23 mouse cellular contexts compared by ENCODE assay signal in the genomic region with DNA sequence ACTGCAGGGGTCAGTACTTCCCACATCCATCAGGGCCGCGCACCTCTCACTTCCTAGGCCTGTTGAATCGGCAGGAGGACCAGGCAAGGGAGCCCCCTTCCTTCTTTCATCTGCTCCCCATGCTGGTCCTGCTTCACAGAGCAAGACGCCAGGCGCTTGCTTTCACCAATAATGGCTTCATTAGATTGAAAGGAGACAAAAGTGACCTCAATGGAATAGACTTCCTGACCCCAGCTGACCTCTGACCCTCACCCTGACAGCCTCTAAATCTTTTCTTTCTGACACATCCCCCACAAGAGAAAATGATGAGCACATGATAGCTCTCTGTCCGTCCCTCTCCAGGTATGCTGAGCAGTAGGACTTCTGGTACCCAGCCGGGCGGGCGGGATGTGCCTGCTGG. TPM values are rescaled to one million over a fixed set of nuclear protein-coding genes. Genes with fewer than 3 reads are reported as not detected.
"Had no signal": no experiment of that assay in that cellular context is flagged by ENCODE, and none has a peak within 500 bp of the region (broad histone marks: within the 10 kb centered on the region; RNA-seq: fewer than 3 reads in every experiment).

No protein-coding gene starts in this region.

- H3K9me3 ChIP-seq: midbrain, embryonic 13.5 days; midbrain, embryonic 15.5 days; neural tube, embryonic 12.5 days had no signal

- H3K27ac ChIP-seq: midbrain, embryonic 13.5 days; midbrain, embryonic 15.5 days; neural tube, embryonic 12.5 days had no signal

- H3K9ac ChIP-seq: lung, embryonic 14.5 days; midbrain, embryonic 13.5 days; midbrain, embryonic 15.5 days; neural tube, embryonic 12.5 days had no signal

- H3K4me2 ChIP-seq: lung, embryonic 14.5 days; midbrain, embryonic 11.5 days; midbrain, embryonic 13.5 days; midbrain, embryonic 15.5 days; neural tube, embryonic 12.5 days had no signal

- H3K4me3 ChIP-seq: midbrain, embryonic 13.5 days; midbrain, embryonic 15.5 days; neural tube, embryonic 12.5 days had no signal

- H3K36me3 ChIP-seq: midbrain, embryonic 13.5 days; midbrain, embryonic 15.5 days; neural tube, embryonic 12.5 days had no signal

- H3K27me3 ChIP-seq: midbrain, embryonic 13.5 days; midbrain, embryonic 15.5 days; neural tube, embryonic 12.5 days had no signal

- H3K4me1 ChIP-seq: midbrain, embryonic 13.5 days; midbrain, embryonic 15.5 days; neural tube, embryonic 12.5 days had no signal

- ATAC-seq: midbrain, embryonic 13.5 days; midbrain, embryonic 15.5 days had no signal

- DNase-seq: lung, adult 18-20 months; lung, embryonic 14.5 days; lung, postnatal 10 days; lung, postnatal 4 days; retina, postnatal 1 day; right cerebral cortex, adult 18-20 months; right cerebral cortex, postnatal 25 days; right cerebral cortex, postnatal 4 days; spleen, adult 18-20 months; thymus, adult 18-20 months; thymus, postnatal 14 days; thymus, postnatal 36 days had no signal

RNA-seq across cellular contexts. Expression of gene Lin28a, which starts 7.2 kb away (rescaled TPM):
- polyA plus RNA-seq: lung, embryonic 14.5 days; lung, embryonic 16.5 days; small intestine, adult 2 months had no signal

RNA-seq across cellular contexts. Expression of gene Zfp683, which starts 27.8 kb away (rescaled TPM):
- polyA plus RNA-seq: liver, embryonic 16.5 days; lung, embryonic 14.5 days; lung, embryonic 16.5 days; midbrain, embryonic 11.5 days; midbrain, embryonic 13.5 days; midbrain, embryonic 15.5 days; midbrain, postnatal 0 days; neural tube, embryonic 12.5 days; neural tube, embryonic 14.5 days; stomach, embryonic 14.5 days; stomach, embryonic 16.5 days had no signal
